Mouse (Mus musculus) gastrocnemius, adult 2 months (tissue): ENCODE results near the gene Col13a1. TPM values are rescaled to one million over a fixed set of nuclear protein-coding genes. Genes with fewer than 3 reads are reported as not detected.

Experiments
- DNase-seq: peaks from one replicate; pipeline ENCODE4 v3.0.0; 2022
- H3K27ac ChIP-seq: fragments of 200-600 bp; 2 replicates; pipeline ENCODE4 v1.8.1; 2022; ENCODE audit warnings: mild to moderate bottlenecking
- H3K4me3 ChIP-seq: fragments of 200-600 bp; 2 replicates; pipeline ENCODE4 v1.8.1; 2022; ENCODE audit warnings: mild to moderate bottlenecking, moderate library complexity
- CTCF ChIP-seq: fragments of 200-600 bp; IDR thresholded peaks from 2 replicates; pipeline ENCODE4 v1.8.1; 2022; ENCODE audit warnings: antibody characterized with exemption, mild to moderate bottlenecking, moderate library complexity
- intact Hi-C: fragments of 180-260 bp; cut with DNase I; formaldehyde crosslinking; loops from one replicate; pipeline ENCODE4 v1.15.1; 2025
- total RNA-seq, 2 experiments: library from RNA; stranded (reverse); gene quantifications; 2 replicates each; pipeline ENCODE4 v1.2.3; 2021

Col13a1 gene
- total RNA-seq, 2 experiments from 2014 or later, result 0.94 to 1.4 TPM

DNA sequence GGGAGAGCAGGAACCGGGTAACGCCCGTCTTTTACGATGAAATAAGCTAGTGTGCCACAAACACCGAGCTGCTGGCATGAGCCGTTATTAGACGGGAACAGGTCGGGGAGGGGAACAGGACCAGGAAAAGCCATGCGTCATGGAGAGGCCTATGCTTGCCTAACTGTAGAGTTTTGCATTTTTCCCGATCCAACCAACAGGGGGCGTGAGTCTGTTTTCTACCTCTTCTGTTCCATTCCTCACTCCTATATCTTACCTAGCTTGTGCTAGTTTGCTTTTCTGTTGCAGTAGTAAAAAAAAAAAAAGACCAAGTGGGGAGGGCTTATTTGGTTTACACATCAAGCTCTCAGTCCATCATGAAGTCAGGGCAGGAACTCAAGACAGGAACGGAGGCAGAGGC is 61.8 kb downstream of the Col13a1 start:
- TF ChIP-seq CTCF, result no peak
- intact Hi-C loops, result no loop called here
- H3K27ac ChIP-seq, result no peak overlapping the region
- no peak for DNase-seq
- H3K4me3 ChIP-seq, result no peak overlapping the region

DNA sequence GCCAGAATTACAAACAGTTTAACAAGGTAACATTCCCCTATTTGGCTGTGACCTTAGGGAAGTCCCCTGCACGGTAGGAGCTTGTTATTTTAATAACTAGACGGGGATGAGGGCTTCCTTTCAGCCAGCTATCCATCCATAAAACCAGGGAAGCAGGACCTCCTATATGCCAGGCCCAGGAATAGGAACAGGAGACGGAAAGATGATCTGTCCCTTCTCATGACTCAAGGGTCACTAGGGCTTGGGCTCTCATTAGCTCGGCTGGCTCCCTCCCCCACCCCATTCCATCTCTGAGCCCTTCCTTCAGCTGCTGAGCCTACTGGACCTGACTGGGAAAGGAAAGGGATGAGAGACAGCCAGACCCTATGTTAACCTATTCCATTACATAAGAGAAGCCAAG is 67.1 kb downstream of the Col13a1 start:
- intact Hi-C loops, result no loop called here
- no peak for DNase-seq

DNA sequence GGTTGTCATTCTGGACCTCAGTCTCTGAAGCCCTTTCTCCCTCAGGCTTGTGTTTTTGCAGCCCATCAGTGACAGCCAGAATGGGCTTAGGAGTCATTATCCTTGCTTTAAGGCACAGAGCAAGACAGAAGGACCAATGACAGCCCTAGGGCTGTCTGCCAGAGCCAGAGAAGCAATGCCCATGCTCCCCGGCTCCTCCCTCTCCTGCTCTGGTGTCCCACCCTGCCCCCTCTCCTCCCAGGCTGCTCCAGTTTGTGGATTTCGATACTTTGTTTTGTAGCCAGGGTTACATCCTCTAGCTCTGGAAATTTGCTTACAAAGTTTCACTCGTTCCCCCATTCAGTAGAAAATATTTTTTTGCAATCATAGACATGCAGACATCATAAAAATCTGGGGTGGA is 69.9 kb downstream of the Col13a1 start:
- TF ChIP-seq CTCF, result no peak
- no peak for DNase-seq
- no peak overlapping the region for H3K27ac ChIP-seq
- intact Hi-C loops, result no loop called here
- no peak overlapping the region for H3K4me3 ChIP-seq

More for the DNA sequence above, 67.1 kb downstream of the Col13a1 start:
- TF ChIP-seq CTCF, result no peak
- Histone ChIP-seq H3K27ac (no peak overlapping the region), H3K4me3 (no peak overlapping the region)

DNA sequence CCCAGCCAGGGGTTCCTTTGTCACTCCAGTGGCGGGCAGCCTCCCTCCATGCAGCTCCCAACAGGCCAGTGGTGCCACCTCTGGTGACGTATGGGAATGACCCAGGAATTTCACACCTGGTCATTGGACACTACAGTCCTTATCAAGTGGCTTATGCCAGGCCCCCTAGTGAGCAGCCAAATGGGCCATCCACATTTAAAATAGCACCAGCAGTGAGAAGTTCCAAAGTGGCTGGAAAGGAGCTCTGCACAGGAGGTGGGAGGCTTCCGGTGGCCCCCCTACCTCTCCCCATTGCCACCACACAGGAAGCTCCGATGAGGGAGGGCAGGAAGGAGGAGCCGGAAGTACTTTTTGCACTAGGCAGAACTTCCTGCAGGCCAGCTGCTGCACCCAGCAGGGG is 72.7 kb downstream of the Col13a1 start:
- DNase-seq, result peak; percentile 73
- intact Hi-C loops, result no loop called here
- Histone ChIP-seq H3K27ac (no peak overlapping the region), H3K4me3 (no peak overlapping the region)
- TF ChIP-seq CTCF, result peak; percentile 57

DNA sequence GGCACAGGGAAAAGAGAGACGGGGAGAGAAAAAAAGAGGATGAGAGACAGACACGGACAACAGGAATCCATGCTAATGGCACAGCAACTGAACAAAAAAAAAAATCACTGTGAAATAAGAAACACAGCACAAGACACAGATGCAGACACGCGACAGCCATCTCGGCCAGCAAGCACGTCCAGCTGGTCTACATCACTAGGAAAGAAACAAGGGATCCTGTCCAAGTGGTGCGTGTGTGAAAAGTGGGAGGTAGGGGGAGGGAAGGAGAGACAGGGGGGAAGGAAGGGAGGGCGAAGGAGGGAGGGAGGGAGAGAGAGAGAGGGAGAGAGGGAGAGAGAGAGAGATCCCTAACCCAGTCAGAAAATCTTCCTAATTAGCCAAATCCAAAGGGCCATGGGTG is 73.6 kb downstream of the Col13a1 start:
- Histone ChIP-seq H3K4me3 (no peak overlapping the region), H3K27ac (no peak overlapping the region)
- intact Hi-C loops, result no loop called here
- no peak for DNase-seq
- TF ChIP-seq CTCF, result no peak

DNA sequence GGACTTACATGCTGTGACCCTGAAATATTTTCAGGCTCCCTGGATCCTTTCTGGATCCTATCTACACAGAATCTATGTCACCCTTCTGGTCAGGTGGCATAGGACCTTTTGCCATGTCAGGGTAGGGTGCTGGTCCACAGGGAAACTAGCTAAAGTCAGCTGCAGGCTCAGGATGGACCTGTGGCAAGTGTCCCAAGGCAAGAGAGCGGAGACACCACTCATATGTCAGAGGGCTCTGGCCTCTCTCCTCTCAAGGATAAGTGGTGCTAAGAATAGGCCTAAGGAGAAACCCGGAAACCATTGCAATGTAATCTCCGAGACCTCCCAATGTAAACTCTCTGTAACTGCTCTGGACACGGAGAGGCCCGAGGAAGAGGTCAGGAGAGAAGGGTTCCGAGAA is 80.8 kb downstream of the Col13a1 start:
- peak overlapping the region; percentile 48; the same call in 1 of the 2 replicates for H3K27ac ChIP-seq

DNA sequence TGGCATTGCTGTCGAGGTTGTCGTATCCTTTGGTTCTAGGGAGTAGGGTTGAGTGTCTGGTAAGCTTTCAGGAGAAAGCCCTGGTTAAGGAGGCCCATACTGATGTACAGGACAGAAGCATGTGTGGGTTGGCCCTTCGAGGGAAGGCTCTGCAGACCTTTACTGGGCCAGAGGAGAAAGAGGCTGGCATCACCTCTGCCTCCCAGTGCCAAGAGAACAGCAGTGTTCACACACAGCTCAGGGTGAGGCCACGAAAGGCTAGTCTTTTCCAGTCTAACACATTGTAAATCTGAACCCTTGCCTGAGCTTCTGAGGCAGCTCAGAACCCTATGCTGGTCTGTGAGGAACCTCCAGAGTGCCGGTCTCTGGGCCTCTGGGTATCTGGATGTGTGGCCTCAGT is 84.3 kb downstream of the Col13a1 start:
- H3K27ac ChIP-seq, result no peak overlapping the region
- H3K4me3 ChIP-seq, result no peak overlapping the region
- no peak for TF ChIP-seq CTCF
- no peak for DNase-seq
- intact Hi-C loops, result no loop called here

More for the DNA sequence above, 80.8 kb downstream of the Col13a1 start:
- TF ChIP-seq CTCF, result no peak
- peak; percentile 66 for DNase-seq
- intact Hi-C loops, result no loop called here
- peak overlapping the region; percentile 47 for H3K4me3 ChIP-seq

DNA sequence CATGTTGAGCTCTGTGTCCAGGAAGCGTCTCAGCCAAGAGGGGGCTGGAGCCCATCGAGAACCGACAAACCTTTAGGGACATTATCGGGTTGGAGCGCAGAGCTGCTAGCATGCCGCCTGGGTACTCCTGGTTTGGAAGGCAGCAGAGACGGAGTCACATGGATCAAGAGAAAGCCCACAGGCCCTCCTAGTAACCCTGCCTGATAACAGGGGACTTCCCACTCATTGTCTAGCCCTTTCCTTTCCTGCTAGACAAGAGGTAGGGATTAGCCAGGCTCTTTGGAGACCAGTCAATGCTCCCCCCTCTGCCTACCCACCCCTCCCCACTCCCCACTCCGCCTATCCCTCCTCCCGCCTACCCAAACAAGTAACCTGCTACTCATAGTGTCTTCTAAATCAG is 87.8 kb downstream of the Col13a1 start:
- no peak for DNase-seq
- no peak overlapping the region for H3K4me3 ChIP-seq
- intact Hi-C loops, result no loop called here
- no peak overlapping the region for H3K27ac ChIP-seq
- TF ChIP-seq CTCF, result no peak

DNA sequence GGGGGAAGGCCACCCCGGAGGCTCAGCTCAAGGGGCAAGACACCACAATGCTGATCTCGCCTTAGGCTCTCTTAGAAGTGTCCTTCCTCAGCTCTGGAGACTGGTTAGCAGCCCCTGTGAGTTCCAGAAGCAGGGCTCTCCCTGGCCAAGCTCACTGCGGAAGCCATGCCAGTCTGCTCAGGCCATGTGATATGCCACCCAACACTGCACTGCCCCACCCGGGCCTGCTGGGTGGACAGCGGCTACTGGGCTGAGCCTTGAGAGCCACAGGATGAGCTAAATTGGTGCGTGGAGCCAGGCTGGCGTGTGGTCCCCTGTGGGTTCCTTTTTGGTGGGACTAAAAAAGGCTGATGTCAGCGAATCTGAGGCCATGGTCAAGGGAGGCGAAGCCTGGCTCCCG is 88.6 kb downstream of the Col13a1 start:
- H3K27ac ChIP-seq, result no peak overlapping the region
- H3K4me3 ChIP-seq, result no peak overlapping the region
- peak; percentile 75 for DNase-seq
- intact Hi-C loops, result no loop called here
- TF ChIP-seq CTCF, result no peak

DNA sequence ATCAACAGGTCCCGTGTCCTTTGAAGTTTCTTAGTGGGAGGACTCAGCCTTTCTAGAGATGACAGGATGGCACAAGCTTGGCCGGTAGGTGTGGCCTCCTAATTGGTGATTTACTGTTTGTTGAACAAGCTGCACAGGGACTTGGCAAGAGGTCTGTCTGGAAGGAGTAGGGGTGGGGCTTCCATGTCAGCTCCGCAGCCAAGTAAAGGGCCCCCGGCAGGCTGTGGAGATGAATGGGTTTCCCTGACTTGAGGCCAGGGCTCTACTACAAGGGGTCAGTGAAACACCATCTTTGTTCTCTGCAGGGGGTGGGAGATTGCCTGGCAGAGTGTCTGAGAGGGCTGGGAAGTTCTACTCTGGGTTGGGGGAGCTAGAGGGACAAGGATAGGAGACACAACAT is 99.5 kb downstream of the Col13a1 start:
- no peak for TF ChIP-seq CTCF

DNA sequence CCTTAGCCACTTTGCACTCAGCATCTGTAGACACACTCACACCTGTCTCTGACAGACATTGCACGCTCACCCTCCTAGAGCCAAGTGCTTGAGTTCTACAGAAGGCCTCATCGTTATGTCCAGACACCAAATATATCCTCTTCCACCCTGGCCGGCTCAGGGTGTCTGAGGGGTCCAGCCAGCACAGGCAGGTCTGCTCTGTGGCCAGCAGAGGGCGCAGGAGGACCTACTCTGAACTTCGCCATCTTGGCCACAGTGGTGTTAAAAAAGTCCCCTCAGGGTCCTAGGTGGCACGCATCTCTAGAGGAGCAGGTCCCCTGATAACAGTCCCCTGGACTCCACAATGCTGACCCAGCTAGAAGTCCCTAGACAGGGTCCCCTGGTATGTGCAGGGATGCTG is 101.1 kb downstream of the Col13a1 start:
- intact Hi-C loops, result loop anchor here (2.0 to 5.0 kb wide), 2 partner anchors 105 to 225 kb away; no protein-coding TSS in a partner anchor
- H3K27ac ChIP-seq, result no peak overlapping the region
- H3K4me3 ChIP-seq, result no peak overlapping the region
- TF ChIP-seq CTCF, result peak; percentile 97; the same call in 1 of the 2 replicates
- peak; percentile 81 for DNase-seq

More for the DNA sequence above, 99.5 kb downstream of the Col13a1 start:
- intact Hi-C loops, result loop anchor here (2.0 to 5.0 kb wide), 2 partner anchors 103 to 223 kb away; no protein-coding TSS in a partner anchor
- Histone ChIP-seq H3K27ac (no peak overlapping the region), H3K4me3 (no peak overlapping the region)
- no peak for DNase-seq

DNA sequence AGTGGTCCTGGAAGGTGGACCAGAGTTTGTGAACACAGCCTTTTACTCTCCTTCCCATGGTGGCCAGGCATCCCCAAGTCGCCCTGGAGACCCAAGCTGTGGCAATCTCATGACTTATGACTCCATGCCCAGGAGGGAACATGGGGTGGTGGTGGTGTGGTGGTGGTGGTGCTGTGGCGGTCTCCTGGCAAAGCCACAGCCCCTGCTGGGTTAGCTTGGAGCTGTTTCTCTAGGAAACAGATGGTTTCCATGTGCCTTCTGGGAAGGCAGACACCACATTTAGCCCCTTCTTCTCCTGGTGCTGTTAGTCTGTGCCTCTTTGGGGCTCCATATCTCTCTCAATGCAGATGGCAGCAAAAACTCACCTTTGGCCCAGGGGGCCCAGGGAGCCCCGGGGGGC is 109.1 kb downstream of the Col13a1 start:
- intact Hi-C loops, result no loop called here
- no peak overlapping the region for H3K4me3 ChIP-seq
- TF ChIP-seq CTCF, result no peak
- no peak overlapping the region for H3K27ac ChIP-seq
- no peak for DNase-seq

DNA sequence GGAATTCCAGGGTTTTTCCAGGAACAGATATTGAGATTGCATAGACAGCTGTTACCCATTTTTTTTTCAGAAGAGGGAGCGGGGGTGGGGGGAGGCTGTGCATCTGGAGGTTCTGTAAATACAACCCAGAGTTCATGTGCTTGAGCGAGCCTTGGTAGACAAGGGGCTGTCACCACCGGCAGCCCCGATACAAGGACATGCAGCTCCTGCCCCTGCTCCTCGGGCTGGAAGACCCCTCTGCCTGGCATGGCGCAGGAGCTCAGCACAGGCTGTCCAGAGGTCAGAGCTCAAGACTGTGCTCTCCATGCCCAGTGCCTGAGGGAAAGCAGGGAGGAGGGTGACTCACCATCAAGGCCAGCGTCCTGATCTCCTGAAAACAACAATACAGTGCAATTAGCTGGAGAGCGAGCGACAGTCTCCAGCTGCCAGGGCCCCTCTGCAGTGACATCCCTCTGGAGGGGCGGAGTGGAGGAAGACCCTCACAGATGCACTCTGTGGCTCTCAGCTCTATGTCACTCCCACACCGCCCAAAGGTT is 112.8 kb downstream of the Col13a1 start:
- intact Hi-C loops, result no loop called here
- no peak for DNase-seq

DNA sequence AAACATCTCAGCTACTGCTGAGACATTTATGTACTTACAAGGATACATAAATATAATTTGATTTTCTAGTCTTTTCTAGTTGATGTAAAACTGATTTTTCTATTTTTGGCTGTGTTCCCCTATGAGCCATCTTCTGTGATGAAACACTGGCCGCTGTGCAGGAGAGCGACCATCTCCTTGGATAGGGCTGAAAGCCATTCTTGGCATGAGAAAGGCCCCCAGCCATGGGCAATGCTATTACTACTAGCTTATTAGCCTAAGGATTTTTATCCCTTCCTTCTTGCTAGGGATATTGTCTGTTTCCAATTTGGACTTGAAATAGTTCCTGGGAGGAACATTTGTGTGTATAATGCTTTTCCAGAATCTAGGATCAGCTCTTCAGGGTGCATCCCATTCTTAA is 119.5 kb downstream of the Col13a1 start:
- Histone ChIP-seq H3K4me3 (no peak overlapping the region), H3K27ac (no peak overlapping the region)
- intact Hi-C loops, result no loop called here
- no peak for DNase-seq
- TF ChIP-seq CTCF, result no peak

More for the DNA sequence above, 112.8 kb downstream of the Col13a1 start:
- TF ChIP-seq CTCF, result no peak
- Histone ChIP-seq H3K4me3 (no peak overlapping the region), H3K27ac (no peak overlapping the region)
